Mouse (Mus musculus): Measurements from ENCODE around the gene Gm21953. TPM values are rescaled to one million over a fixed set of nuclear protein-coding genes. Genes with fewer than 3 reads are reported as not detected.
"Not testable (repeated sequence)": the region's sequence is repeated elsewhere in the genome, so short reads cannot be mapped to it uniquely, and the experiment has no call there.

Gene Gm21953
- not detected in 2 replicates for polyA plus RNA-seq (2015; fragmentation: Nextera tagmentation; extraction: Ambion mirVana)

- DNase-seq (ENCODE audit: low spot score); H3K27ac ChIP-seq (ENCODE audit: low read length); H3K4me3 ChIP-seq (ENCODE audit: low read depth, low read length); H3K9ac ChIP-seq (replicated peaks; ENCODE audit: low read depth); H3K36me3 ChIP-seq (ENCODE audit: insufficient read depth, low read length); H3K27me3 ChIP-seq (replicated peaks; ENCODE audit: insufficient read depth, low read length); H3K4me2 ChIP-seq (replicated peaks; ENCODE audit: low read depth, low read length); H3K4me1 ChIP-seq (ENCODE audit: insufficient read depth, low read depth, low read length); H3K9me3 ChIP-seq (ENCODE audit: low read length); ATAC-seq: not testable (repeated sequence)
- no CpG with 5 or more reads among the region's 18 CpGs for WGBS
These were observed at the start of gene Gm21953 for GRCm38 (mm10) chr4:42293967-42294366. Gm21953 (plus strand) TSS chr4:42294267.

GRCm38 (mm10) chr4:42255467-42255866, 38.6 kb upstream of the Gm21953 start, which contains the start of gene Ccl21b:
Ccl21b (plus strand) TSS chr4:42255767.
- not testable (repeated sequence) for H3K4me1 ChIP-seq (ENCODE audit: insufficient read depth, low read depth, low read length); H3K9me3 ChIP-seq (ENCODE audit: low read length); H3K4me2 ChIP-seq (replicated peaks; ENCODE audit: low read depth, low read length); H3K4me3 ChIP-seq (ENCODE audit: low read depth, low read length); H3K36me3 ChIP-seq (ENCODE audit: insufficient read depth, low read length); DNase-seq (ENCODE audit: low spot score); H3K27ac ChIP-seq (ENCODE audit: low read length); ATAC-seq; H3K27me3 ChIP-seq (replicated peaks; ENCODE audit: insufficient read depth, low read length); H3K9ac ChIP-seq (replicated peaks; ENCODE audit: low read depth)
- no CpG with 5 or more reads among the region's 5 CpGs for WGBS

GRCm38 (mm10) chr4:42318034-42318433, 24.0 kb downstream of the Gm21953 start, which contains the start of gene Fam205a3:
Fam205a3 (plus strand) TSS chr4:42318334.
- not testable (repeated sequence) for H3K4me3 ChIP-seq (ENCODE audit: low read depth, low read length); H3K9me3 ChIP-seq (ENCODE audit: low read length); ATAC-seq; H3K4me2 ChIP-seq (replicated peaks; ENCODE audit: low read depth, low read length); H3K4me1 ChIP-seq (ENCODE audit: insufficient read depth, low read depth, low read length); H3K36me3 ChIP-seq (ENCODE audit: insufficient read depth, low read length); DNase-seq (ENCODE audit: low spot score); H3K27ac ChIP-seq (ENCODE audit: low read length); H3K27me3 ChIP-seq (replicated peaks; ENCODE audit: insufficient read depth, low read length); H3K9ac ChIP-seq (replicated peaks; ENCODE audit: low read depth)
- WGBS: no CpG with 5 or more reads among the region's 1 CpGs

Other genes starting within 250 kb of the Gm21953 start
- gene Gm3893, start 203.1 kb upstream of the Gm21953 start, polyA plus RNA-seq (2015; fragmentation: Nextera tagmentation; extraction: Ambion mirVana): not detected in 2 replicates
- 4.8 TPM in 1 of 2 replicates, not detected in the other for gene Gm13304, start 179.4 kb upstream of the Gm21953 start, polyA plus RNA-seq (2015; fragmentation: Nextera tagmentation; extraction: Ambion mirVana)
- not detected in 2 replicates for gene Gm13306, start 140.8 kb upstream of the Gm21953 start, polyA plus RNA-seq (2015; fragmentation: Nextera tagmentation; extraction: Ambion mirVana)
- gene Gm13305, start 125.7 kb upstream of the Gm21953 start, polyA plus RNA-seq (2015; fragmentation: Nextera tagmentation; extraction: Ambion mirVana): 0.31 TPM in 1 of 2 replicates, not detected in the other
- not detected in 2 replicates for gene Gm10600, start 53.6 kb upstream of the Gm21953 start, polyA plus RNA-seq (2015; fragmentation: Nextera tagmentation; extraction: Ambion mirVana)
- gene Ccl21b, start 38.5 kb upstream of the Gm21953 start, polyA plus RNA-seq (2015; fragmentation: Nextera tagmentation; extraction: Ambion mirVana): 2.9 and 3.4 TPM in 2 replicates
- gene Fam205a3, start 24.1 kb downstream of the Gm21953 start, polyA plus RNA-seq (2015; fragmentation: Nextera tagmentation; extraction: Ambion mirVana): not detected in 2 replicates
- gene Gm21586, start 145.1 kb downstream of the Gm21953 start, polyA plus RNA-seq (2015; fragmentation: Nextera tagmentation; extraction: Ambion mirVana): not detected in 2 replicates
- not detected in 2 replicates for gene Gm2163, start 172.5 kb downstream of the Gm21953 start, polyA plus RNA-seq (2015; fragmentation: Nextera tagmentation; extraction: Ambion mirVana)
- gene Fam205a2, start 233.9 kb downstream of the Gm21953 start, polyA plus RNA-seq (2015; fragmentation: Nextera tagmentation; extraction: Ambion mirVana): not detected in 2 replicates

Measured in lung, postnatal 0 days (tissue).